Mouse (Mus musculus): ENCODE results near the gene Aoc3.

DNA sequence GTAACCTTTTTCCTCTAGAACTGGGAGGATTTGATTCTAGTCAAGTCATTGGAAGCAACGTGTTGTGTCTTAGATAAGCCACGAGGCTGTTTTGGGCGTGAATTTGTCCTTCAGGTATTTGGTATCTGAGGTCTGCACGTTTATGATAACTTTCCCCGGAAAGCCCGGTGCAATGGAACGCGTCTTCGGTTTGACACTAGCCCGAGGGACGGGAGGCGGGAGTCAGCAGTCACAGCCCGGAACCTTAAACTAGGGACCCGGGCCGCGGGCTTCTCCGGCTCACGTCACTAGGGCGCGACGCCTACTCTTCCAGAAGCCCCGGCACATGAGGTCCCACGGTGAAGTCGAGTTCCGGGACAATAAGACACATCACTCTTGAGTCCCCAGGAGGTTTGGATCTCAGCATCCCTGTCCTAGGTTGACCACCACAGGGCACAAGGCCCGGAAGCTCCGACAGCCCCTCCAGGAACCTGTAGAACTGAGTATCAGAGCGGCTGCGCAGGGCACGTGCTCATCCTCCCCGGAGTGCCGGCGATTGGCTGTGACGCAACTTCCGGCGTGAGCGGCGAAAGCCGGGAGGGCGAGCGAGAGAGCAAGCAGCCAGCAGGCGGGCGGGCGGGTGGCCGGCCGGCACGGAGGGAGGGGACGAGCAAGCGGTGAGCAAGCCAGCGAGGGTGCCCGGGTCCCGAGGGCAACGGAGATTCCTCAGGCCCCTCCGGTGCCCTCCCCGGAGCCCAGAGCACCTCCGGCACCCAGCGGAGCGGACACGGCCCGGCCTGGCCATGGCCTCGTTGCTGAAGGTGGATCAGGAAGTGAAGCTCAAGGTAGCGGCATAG is 14.5 kb upstream of the Aoc3 start, which contains the start of gene Psme3:
- TF ChIP-seq MYOG (IDR thresholded peaks at IDR 0.05; ENCODE audit: control insufficient read depth in 1 of 3, insufficient read depth in 1 of 3, insufficient read length in 2 of 3, low read depth in 2 of 3) (peak in 1 of 3 experiments; percentile 1), POLR2A (IDR thresholded peaks at IDR 0.05; ENCODE audit: insufficient read length, low read depth) (peak; percentile 98), MYOD1 (IDR thresholded peaks at IDR 0.05; ENCODE audit: control insufficient read depth in 1 of 3, insufficient read length in 2 of 3, low read depth in 2 of 3) (no peak), POLR2AphosphoS2 (IDR thresholded peaks at IDR 0.05; ENCODE audit: insufficient read length, low read depth) (peak; percentile 92), MAX (IDR thresholded peaks at IDR 0.05; ENCODE audit: low read depth) (peak; percentile 94), CEBPB (IDR thresholded peaks at IDR 0.05; ENCODE audit: insufficient read depth, poor library complexity, severe bottlenecking) (no peak), USF1 (IDR thresholded peaks at IDR 0.05; ENCODE audit: low read depth) (peak; percentile 86), E2F4 (IDR thresholded peaks at IDR 0.05; ENCODE audit: insufficient read depth) (peak; percentile 66), SRF (IDR thresholded peaks at IDR 0.05; ENCODE audit: control insufficient read depth, insufficient read length, low read depth) (peak; percentile 52), TCF12 (IDR thresholded peaks at IDR 0.05; ENCODE audit: insufficient read depth, poor library complexity, severe bottlenecking) (no peak), REST (IDR thresholded peaks at IDR 0.05; ENCODE audit: insufficient read depth, insufficient read length) (no peak), TCF3 (IDR thresholded peaks at IDR 0.05; ENCODE audit: insufficient read length, low read depth) (no peak)

Data from myocyte (in vitro differentiated cells).